Mouse (Mus musculus) neural tube, embryonic 14.5 days (tissue): ENCODE data around the gene Rnls. TPM values are rescaled to one million over a fixed set of nuclear protein-coding genes. Genes with fewer than 3 reads are reported as not detected.
"Not testable (repeated sequence)": the region's sequence is repeated elsewhere in the genome, so short reads cannot be mapped to it uniquely, and the experiment has no call there.

ENCODE experiments used
- ATAC-seq: fragments of 200-750 bp; cut with Nextera tagmentation; 2 replicates; pipeline ENCODE4 v1.8.0; 2017; ENCODE audit warnings: low read depth, mild to moderate bottlenecking, moderate TSS enrichment, moderate library complexity
- H3K27ac ChIP-seq: fragments of 300-500 bp; sonication (generic); 2 replicates; pipeline ENCODE4 v1.5.1; 2014; ENCODE audit warnings: low read depth, mild to moderate bottlenecking, control low read depth, low read length, moderate library complexity, mixed read lengths
- H3K27me3 ChIP-seq: fragments of 300-500 bp; sonication (generic); 2 replicates; pipeline ENCODE4 v1.6.1; 2014; ENCODE audit warnings: low read length; ENCODE audit not compliant: control insufficient read depth, insufficient read depth
- H3K36me3 ChIP-seq: fragments of 300-500 bp; sonication (generic); 2 replicates; pipeline ENCODE4 v1.6.1; 2014; ENCODE audit warnings: low read length, mixed read lengths; ENCODE audit not compliant: control insufficient read depth, insufficient read depth
- H3K4me1 ChIP-seq: fragments of 300-500 bp; sonication (generic); 2 replicates; pipeline ENCODE4 v1.6.1; 2014; ENCODE audit warnings: low read length; ENCODE audit not compliant: control insufficient read depth, insufficient read depth
- H3K4me2 ChIP-seq: fragments of 300-500 bp; sonication (generic); 2 replicates; pipeline ENCODE4 v1.6.1; 2014; ENCODE audit warnings: mild to moderate bottlenecking, low read depth, low read length, control low read depth
- H3K4me3 ChIP-seq: fragments of 300-500 bp; sonication (generic); 2 replicates; pipeline ENCODE4 v1.5.1; 2014; ENCODE audit warnings: low read depth, low read length, control low read depth, mixed read lengths
- H3K9ac ChIP-seq: fragments of 300-500 bp; sonication (generic); replicated peaks from 2 replicates; pipeline ENCODE4 v1.6.1; 2014; ENCODE audit warnings: low read depth, mild to moderate bottlenecking, control low read depth, low read length, mixed read lengths
- H3K9me3 ChIP-seq: fragments of 300-500 bp; sonication (generic); 2 replicates; pipeline ENCODE4 v1.6.1; 2016; ENCODE audit warnings: low read length; ENCODE audit not compliant: control insufficient read depth
- WGBS: fragments of 180-500 bp; shearing (Covaris S2); extraction: QIAGEN DNeasy Blood & Tissue Kit; methylation state at CpG from one replicate; pipeline ENCODE4 v1.1.7; 2014; 5-methylcytosine and 5-hydroxymethylcytosine counted together
- polyA plus RNA-seq: library from polyadenylated mRNA; unstranded; fragments of >200 nt; fragmentation: Nextera tagmentation; extraction: Ambion mirVana; gene quantifications from 2 replicates; pipeline ENCODE4 v1.2.1, GENCODE M21; 2014

Rnls gene
- 9.8 and 12.2 TPM in 2 replicates for polyA plus RNA-seq

DNA sequence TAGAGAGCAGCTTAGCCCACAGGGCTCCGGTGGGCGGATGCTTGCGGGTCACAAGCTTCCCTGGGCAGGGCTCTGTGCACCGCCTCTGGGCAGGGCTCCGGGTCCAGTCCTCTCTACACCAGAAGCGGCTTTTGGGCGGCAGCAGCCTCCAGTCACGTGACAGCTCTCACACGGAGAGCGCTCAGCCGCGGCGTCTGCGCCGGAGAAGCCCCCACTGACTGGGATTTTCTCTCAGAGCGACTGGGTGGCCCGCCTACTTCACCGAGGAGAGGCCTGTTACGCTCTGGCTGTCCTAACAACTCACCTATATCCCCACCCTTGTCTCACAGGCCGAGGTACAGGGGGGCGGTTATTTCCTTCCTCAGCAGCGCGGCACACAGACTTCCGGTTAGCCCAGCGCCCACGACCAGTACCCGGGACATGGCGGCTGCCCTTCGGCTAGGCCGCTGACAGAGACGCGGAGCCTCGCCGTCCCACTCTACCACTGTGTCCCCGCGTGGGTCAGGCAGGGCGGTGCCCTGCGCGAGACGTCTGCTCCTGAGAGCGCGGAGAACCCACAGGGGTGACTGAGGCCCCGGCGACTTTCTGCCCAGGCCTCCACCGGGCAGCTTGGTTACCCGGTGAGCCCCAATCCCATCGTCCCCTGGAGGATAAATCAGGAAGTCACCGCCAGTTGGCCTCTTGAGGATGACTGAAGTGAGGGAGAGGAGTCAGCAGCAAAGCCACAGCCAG lies at the start of gene Rnls:
Gene Rnls (minus strand): TSS at position 645 of the 732 bp plus-strand sequence.
- WGBS, result 1% methylated on average over 48 of the region's 48 CpGs
- peak within 1 kb of the TSS; percentile 92 for H3K27ac ChIP-seq
- H3K27me3 ChIP-seq, result no peaks in the 10 kb centered on the region
- H3K4me2 ChIP-seq, result peak within 1 kb of the TSS; percentile 72
- ATAC-seq, result peak; percentile 99
- peak within 1 kb of the TSS; percentile 87 for H3K9ac ChIP-seq
- no peaks in the 10 kb centered on the region for H3K4me1 ChIP-seq
- H3K36me3 ChIP-seq, result no peaks in the 10 kb centered on the region
- H3K4me3 ChIP-seq, result peak within 1 kb of the TSS; percentile 57
- no peaks in the 10 kb centered on the region for H3K9me3 ChIP-seq

GRCm38 (mm10) chr19:33429457-33429856 lies 37.4 kb upstream of the Rnls start:
- Histone ChIP-seq H3K4me2 (no peak overlapping the region), H3K4me3 (no peak overlapping the region), H3K9me3 (no peaks in the 10 kb centered on the region), H3K36me3 (no peaks in the 10 kb centered on the region), H3K27me3 (no peaks in the 10 kb centered on the region), H3K4me1 (no peaks in the 10 kb centered on the region), H3K27ac (no peak overlapping the region), H3K9ac (no peak overlapping the region)
- no peak for ATAC-seq
- 58% methylated on average over 2 of the region's 2 CpGs for WGBS

GRCm38 (mm10) chr19:33419368-33419767 lies 27.3 kb upstream of the Rnls start:
- H3K9ac ChIP-seq, H3K4me3 ChIP-seq, H3K36me3 ChIP-seq, H3K27ac ChIP-seq, H3K9me3 ChIP-seq, H3K27me3 ChIP-seq, H3K4me1 ChIP-seq, H3K4me2 ChIP-seq, ATAC-seq: not testable (repeated sequence)
- WGBS, result 90% methylated on average over 9 of the region's 9 CpGs

- Histone ChIP-seq H3K27me3 (no peaks in the 10 kb centered on the region), H3K9me3 (no peaks in the 10 kb centered on the region), H3K36me3 (no peaks in the 10 kb centered on the region), H3K4me1 (no peaks in the 10 kb centered on the region), H3K4me2 (no peak overlapping the region), H3K9ac (no peak overlapping the region), H3K4me3 (no peak overlapping the region), H3K27ac (no peak overlapping the region)
- ATAC-seq, result no peak
- 84% methylated on average over 2 of the region's 2 CpGs for WGBS
Observed at GRCm38 (mm10) chr19:33380825-33381224, 11.3 kb downstream of the Rnls start.

DNA sequence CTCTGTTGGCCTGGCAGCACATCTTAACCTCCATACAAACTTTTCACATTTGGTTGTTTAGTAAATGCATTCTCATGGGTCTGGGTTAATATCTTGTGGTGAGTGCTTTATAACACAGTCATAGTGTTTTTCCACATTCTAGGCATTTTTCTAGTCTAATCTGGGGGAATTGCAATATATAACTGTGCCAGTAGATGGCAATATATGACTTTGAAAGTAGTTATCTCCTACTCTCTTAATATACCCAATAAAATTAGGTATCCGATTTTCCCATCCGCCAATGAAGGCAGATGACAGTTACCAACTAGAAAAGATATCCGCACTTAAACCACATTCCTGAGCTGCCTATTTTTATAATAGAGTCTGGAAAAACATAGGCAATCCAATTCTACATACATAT lies 11.7 kb downstream of the Rnls start:
- peak; percentile 70; the same call in 1 of the 2 replicates for ATAC-seq
- WGBS, result 14% methylated on average over 3 of the region's 3 CpGs
- no peaks in the 10 kb centered on the region for H3K9me3 ChIP-seq
- H3K4me1 ChIP-seq, result no peaks in the 10 kb centered on the region
- H3K27ac ChIP-seq, result no peak overlapping the region
- H3K9ac ChIP-seq, result no peak overlapping the region
- no peaks in the 10 kb centered on the region for H3K36me3 ChIP-seq
- H3K4me3 ChIP-seq, result no peak overlapping the region
- no peaks in the 10 kb centered on the region for H3K27me3 ChIP-seq
- H3K4me2 ChIP-seq, result no peak overlapping the region

- WGBS, result 81% methylated on average over 2 of the region's 2 CpGs
- Histone ChIP-seq H3K4me1 (no peaks in the 10 kb centered on the region), H3K9ac (no peak overlapping the region)
Observed at GRCm38 (mm10) chr19:33368808-33369207, 23.3 kb downstream of the Rnls start.

GRCm38 (mm10) chr19:33366661-33367060 lies 25.4 kb downstream of the Rnls start:
- 14% methylated on average over 3 of the region's 3 CpGs for WGBS

More at GRCm38 (mm10) chr19:33368808-33369207, 23.3 kb downstream of the Rnls start:
- ATAC-seq, result no peak
- Histone ChIP-seq H3K36me3 (no peaks in the 10 kb centered on the region), H3K9me3 (no peaks in the 10 kb centered on the region), H3K27ac (no peak overlapping the region), H3K4me3 (no peak overlapping the region), H3K4me2 (no peak overlapping the region), H3K27me3 (no peaks in the 10 kb centered on the region)

DNA sequence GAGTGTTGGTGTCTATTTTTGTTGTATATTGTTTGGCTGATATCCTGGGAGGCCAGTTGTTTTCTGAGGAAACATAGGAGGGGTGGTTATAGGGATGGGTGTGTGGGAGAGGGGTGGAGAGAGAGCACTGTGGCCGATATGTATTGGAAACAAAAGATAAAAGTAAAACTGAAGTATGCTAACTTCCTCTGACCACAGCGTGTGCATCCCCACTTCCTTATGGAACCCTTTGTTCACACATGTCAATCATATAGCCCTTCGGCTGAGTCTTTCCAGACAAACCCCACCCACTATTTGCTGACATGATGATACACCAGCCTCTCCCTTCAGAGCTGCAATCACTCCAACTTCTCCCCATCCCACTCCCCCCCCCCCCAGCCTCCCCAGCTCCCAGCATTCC lies 35.1 kb downstream of the Rnls start:
- no peaks in the 10 kb centered on the region for H3K9me3 ChIP-seq
- no peaks in the 10 kb centered on the region for H3K4me1 ChIP-seq
- no peak overlapping the region for H3K4me2 ChIP-seq
- H3K27ac ChIP-seq, result no peak overlapping the region
- no peak overlapping the region for H3K9ac ChIP-seq
- WGBS, result 73% methylated on average over 3 of the region's 3 CpGs
- H3K4me3 ChIP-seq, result no peak overlapping the region
- no peak for ATAC-seq
- no peaks in the 10 kb centered on the region for H3K27me3 ChIP-seq
- H3K36me3 ChIP-seq, result no peaks in the 10 kb centered on the region

More at GRCm38 (mm10) chr19:33366661-33367060, 25.4 kb downstream of the Rnls start:
- H3K36me3 ChIP-seq, result no peaks in the 10 kb centered on the region
- H3K9me3 ChIP-seq, result no peaks in the 10 kb centered on the region
- no peaks in the 10 kb centered on the region for H3K4me1 ChIP-seq
- ATAC-seq, result peak; percentile 94
- no peaks in the 10 kb centered on the region for H3K27me3 ChIP-seq
- H3K4me3 ChIP-seq, result no peak overlapping the region
- no peak overlapping the region for H3K27ac ChIP-seq
- H3K4me2 ChIP-seq, result no peak overlapping the region
- H3K9ac ChIP-seq, result no peak overlapping the region

- no peaks in the 10 kb centered on the region for H3K4me1 ChIP-seq
- no peak overlapping the region for H3K27ac ChIP-seq
- no peaks in the 10 kb centered on the region for H3K9me3 ChIP-seq
- WGBS, result 96% methylated on average over 1 of the region's 1 CpGs
- H3K27me3 ChIP-seq, result no peaks in the 10 kb centered on the region
- H3K4me2 ChIP-seq, result no peak overlapping the region
- no peak for ATAC-seq
- no peak overlapping the region for H3K9ac ChIP-seq
- no peaks in the 10 kb centered on the region for H3K36me3 ChIP-seq
- no peak overlapping the region for H3K4me3 ChIP-seq
Observed at GRCm38 (mm10) chr19:33340119-33340518, 52.0 kb downstream of the Rnls start.
